Mouse (Mus musculus): ENCODE measurements around the gene Nol9. TPM values are rescaled to one million over a fixed set of nuclear protein-coding genes. Genes with fewer than 3 reads are reported as not detected.

The Nol9 gene
- polyA plus RNA-seq, 1 experiment from 2014 or later, result 34.4 TPM

- Histone ChIP-seq H3K4me2 (replicated peaks) (peak overlapping the region; percentile 90), H3K4me1 (peaks cover 24% of the 10 kb centered on the region), H3K4me3 (peak overlapping the region; percentile 83), H3K27ac (peak overlapping the region; percentile 58), H3K9ac (peak overlapping the region; percentile 89), H3K36me3 (peaks cover 11% of the 10 kb centered on the region; the same call in 1 of the 2 replicates), H3K27me3 (no peaks in the 10 kb centered on the region), H3K9me3 (0 out of 2 replicates have a peak, but pooled peaks cover 4% of the 10 kb centered on the region)
- WGBS, result 0% methylated on average over 54 of the region's 92 CpGs
- ATAC-seq (ENCODE audit: low FRiP score, low read depth), result peak; percentile 88
Observed at GRCm38 (mm10) chr4:152086505-152087210, 47.5 kb downstream of the Nol9 start.

GRCm38 (mm10) chr4:152087211-152088081 is 48.3 kb downstream of the Nol9 start:
- Histone ChIP-seq H3K9me3 (0 out of 2 replicates have a peak, but pooled peaks cover 4% of the 10 kb centered on the region), H3K4me1 (peaks cover 28% of the 10 kb centered on the region), H3K4me2 (replicated peaks) (peak overlapping the region; percentile 90), H3K36me3 (peaks cover 11% of the 10 kb centered on the region; the same call in 1 of the 2 replicates), H3K27me3 (no peaks in the 10 kb centered on the region), H3K4me3 (peak overlapping the region; percentile 83), H3K27ac (peak overlapping the region; percentile 58), H3K9ac (peak overlapping the region; percentile 89)
- ATAC-seq (ENCODE audit: low FRiP score, low read depth), result no peak
- WGBS, result 5% methylated on average over 12 of the region's 12 CpGs

DNA sequence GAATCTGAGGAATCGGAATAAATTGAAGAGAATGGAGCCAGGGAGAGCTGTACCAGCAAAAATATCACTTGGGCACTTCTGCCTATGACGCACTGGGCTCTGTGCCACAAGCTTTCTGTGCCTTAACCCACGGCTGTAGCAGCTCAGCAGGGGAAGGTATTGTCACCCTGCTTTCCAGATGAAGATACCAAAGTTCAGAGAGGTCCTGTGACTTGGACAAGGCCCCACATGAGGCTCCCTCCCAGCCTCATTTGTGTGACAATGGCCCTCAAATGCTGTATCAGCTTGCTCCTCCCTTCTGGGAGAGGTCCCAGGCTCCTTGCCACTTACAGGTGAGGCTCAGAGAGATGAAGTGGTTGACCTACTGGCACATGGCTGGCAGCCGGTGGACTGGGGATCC is 49.0 kb downstream of the Nol9 start:
- peaks cover 35% of the 10 kb centered on the region for H3K4me1 ChIP-seq
- H3K4me2 ChIP-seq (replicated peaks), result peak overlapping the region; percentile 90
- H3K9me3 ChIP-seq, result 0 out of 2 replicates have a peak, but pooled peaks cover 4% of the 10 kb centered on the region
- no peak for ATAC-seq (ENCODE audit: low FRiP score, low read depth)
- no peaks in the 10 kb centered on the region for H3K27me3 ChIP-seq
- H3K36me3 ChIP-seq, result peaks cover 11% of the 10 kb centered on the region; the same call in 1 of the 2 replicates
- WGBS, result 44% methylated on average over 4 of the region's 4 CpGs
- peak overlapping the region; percentile 83; the same call in 1 of the 2 replicates for H3K4me3 ChIP-seq
- H3K9ac ChIP-seq, result peak overlapping the region; percentile 55
- no peak overlapping the region for H3K27ac ChIP-seq

DNA sequence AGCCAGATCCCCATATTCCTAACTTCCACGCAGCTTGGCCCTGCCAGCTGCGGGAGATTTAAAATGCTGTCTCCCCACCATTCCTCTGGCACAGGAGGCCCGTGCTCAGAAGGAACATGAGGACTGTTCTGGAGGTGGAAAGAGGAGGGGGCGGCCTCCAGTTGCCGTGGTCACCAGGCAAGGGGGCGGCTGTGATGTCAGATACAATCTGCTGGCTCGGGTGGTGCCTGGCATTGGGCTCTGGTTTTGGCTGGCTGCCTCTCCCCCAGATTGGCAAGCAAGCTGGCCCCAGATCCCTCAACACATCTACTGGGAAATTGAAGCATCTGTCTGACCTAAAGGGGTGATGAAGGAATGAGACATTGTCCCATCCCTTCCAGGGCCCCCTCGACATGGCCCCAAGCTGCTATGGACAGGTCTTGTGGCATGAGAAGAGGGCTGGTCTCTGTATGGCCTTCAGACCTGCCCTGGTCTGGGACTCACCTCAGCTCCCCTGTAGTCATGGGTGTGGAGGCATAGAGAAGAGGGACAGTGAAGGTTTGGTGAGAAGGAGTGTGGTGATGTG is 49.5 kb downstream of the Nol9 start:
- no peak overlapping the region for H3K27ac ChIP-seq
- no peak for ATAC-seq (ENCODE audit: low FRiP score, low read depth)
- 0 out of 2 replicates have a peak overlapping the region, but pooled peaks have one; percentile 83 for H3K4me3 ChIP-seq
- peaks cover 35% of the 10 kb centered on the region for H3K4me1 ChIP-seq
- peak overlapping the region; percentile 55 for H3K9ac ChIP-seq
- H3K36me3 ChIP-seq, result peaks cover 11% of the 10 kb centered on the region; the same call in 1 of the 2 replicates
- H3K27me3 ChIP-seq, result no peaks in the 10 kb centered on the region
- H3K4me2 ChIP-seq (replicated peaks), result peak overlapping the region; percentile 90
- H3K9me3 ChIP-seq, result 0 out of 2 replicates have a peak, but pooled peaks cover 4% of the 10 kb centered on the region
- 49% methylated on average over 8 of the region's 8 CpGs for WGBS

DNA sequence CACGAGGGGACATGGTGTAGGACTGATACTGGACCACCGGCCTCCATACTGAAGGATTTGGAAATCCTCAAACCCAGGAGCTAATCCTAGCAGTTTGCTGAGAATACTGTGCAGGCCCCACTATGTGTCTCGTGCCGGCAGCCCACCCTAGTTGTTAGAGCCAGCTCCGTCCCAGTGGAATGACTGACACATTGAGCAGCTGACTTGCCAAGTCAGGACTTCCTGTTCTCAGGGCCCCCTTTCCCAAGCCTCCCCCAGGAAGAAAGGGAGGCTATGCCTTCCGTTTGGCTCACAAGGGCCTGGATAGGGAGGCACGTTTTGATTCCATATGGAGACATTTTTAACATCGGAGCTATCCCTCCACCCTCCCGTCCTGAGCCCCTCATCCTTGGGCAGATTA is 51.1 kb downstream of the Nol9 start:
- 85% methylated on average over 9 of the region's 9 CpGs for whole genome bisulfite sequencing
- Histone ChIP-seq H3K27me3 (no peaks in the 10 kb centered on the region), H3K4me2 (replicated peaks) (no peak overlapping the region), H3K36me3 (peaks cover 11% of the 10 kb centered on the region; the same call in 1 of the 2 replicates), H3K27ac (no peak overlapping the region), H3K4me3 (no peak overlapping the region), H3K9ac (no peak overlapping the region), H3K9me3 (0 out of 2 replicates have a peak, but pooled peaks cover 4% of the 10 kb centered on the region), H3K4me1 (peaks cover 35% of the 10 kb centered on the region)
- no peak for ATAC-seq (ENCODE audit: low FRiP score, low read depth)

- no peak overlapping the region for H3K4me3 ChIP-seq
- 75% methylated on average over 8 of the region's 8 CpGs for WGBS
- ATAC-seq (ENCODE audit: low FRiP score, low read depth), result 0 out of 2 replicates have a peak, but pooled peaks have one; percentile 18
Observed at GRCm38 (mm10) chr4:152092751-152093293, 53.7 kb downstream of the Nol9 start.

DNA sequence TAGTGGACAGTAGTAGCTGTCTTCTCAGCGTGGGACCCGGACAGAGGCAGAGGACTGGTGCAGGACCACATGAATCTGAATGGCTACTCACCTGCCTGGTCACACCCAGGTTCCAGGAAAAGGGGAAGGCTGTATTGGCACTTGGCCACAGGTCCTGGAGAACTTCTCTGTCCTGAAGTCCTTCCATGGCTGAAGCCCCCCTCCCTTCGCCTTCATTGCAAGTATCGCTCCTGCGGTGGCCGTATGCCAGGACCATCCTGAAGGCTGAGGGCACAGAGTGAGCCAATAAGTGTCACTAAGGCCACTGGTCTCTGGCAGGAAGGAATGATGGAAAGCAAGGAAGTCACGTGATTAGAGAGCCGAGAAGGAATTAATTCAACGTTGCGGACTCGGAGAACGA is 55.1 kb downstream of the Nol9 start:
- Histone ChIP-seq H3K27me3 (no peaks in the 10 kb centered on the region), H3K4me1 (peaks cover 42% of the 10 kb centered on the region), H3K27ac (no peak overlapping the region), H3K9me3 (no peaks in the 10 kb centered on the region), H3K4me2 (replicated peaks) (no peak overlapping the region), H3K9ac (no peak overlapping the region), H3K4me3 (no peak overlapping the region), H3K36me3 (peaks cover 6% of the 10 kb centered on the region; the same call in 1 of the 2 replicates)
- WGBS, result 93% methylated on average over 12 of the region's 12 CpGs
- no peak for ATAC-seq (ENCODE audit: low FRiP score, low read depth)

More at GRCm38 (mm10) chr4:152092751-152093293, 53.7 kb downstream of the Nol9 start:
- Histone ChIP-seq H3K36me3 (peaks cover 11% of the 10 kb centered on the region; the same call in 1 of the 2 replicates), H3K4me1 (peaks cover 48% of the 10 kb centered on the region), H3K4me2 (replicated peaks) (no peak overlapping the region), H3K27ac (no peak overlapping the region), H3K9ac (peak overlapping the region; percentile 31), H3K27me3 (no peaks in the 10 kb centered on the region), H3K9me3 (no peaks in the 10 kb centered on the region)

- H3K27ac ChIP-seq, result no peak overlapping the region
- H3K9ac ChIP-seq, result 0 out of 2 replicates have a peak overlapping the region, but pooled peaks have one; percentile 2
- no peak overlapping the region for H3K4me2 ChIP-seq (replicated peaks)
- H3K9me3 ChIP-seq, result no peaks in the 10 kb centered on the region
- H3K4me1 ChIP-seq, result peaks cover 42% of the 10 kb centered on the region
- no peak overlapping the region; the same call in 1 of the 2 replicates for H3K4me3 ChIP-seq
- H3K27me3 ChIP-seq, result no peaks in the 10 kb centered on the region
- 31% methylated on average over 26 of the region's 27 CpGs for WGBS
- no peaks in the 10 kb centered on the region; the same call in 1 of the 2 replicates for H3K36me3 ChIP-seq
- ATAC-seq (ENCODE audit: low FRiP score, low read depth), result no peak
Observed at GRCm38 (mm10) chr4:152095937-152096910, 57.1 kb downstream of the Nol9 start.

DNA sequence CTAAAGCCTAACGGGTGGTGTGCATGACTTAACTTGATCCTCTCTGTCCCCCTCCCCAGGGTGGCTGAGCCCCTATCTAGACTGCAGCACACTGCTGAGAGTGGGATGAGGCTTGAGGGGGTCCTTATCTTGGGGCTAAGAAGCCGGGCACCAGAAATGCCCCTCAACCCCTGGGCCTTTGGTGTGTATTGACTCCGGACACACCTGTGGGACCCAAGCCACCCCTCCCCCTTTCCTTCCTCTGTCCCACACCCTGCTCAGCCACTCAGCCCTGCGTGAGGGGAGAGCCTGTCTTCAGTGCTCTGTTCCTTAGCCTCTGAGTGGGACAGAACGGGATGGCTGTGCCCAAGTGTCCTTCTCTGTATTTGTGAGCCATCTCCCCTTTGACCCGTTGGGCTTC is 57.8 kb downstream of the Nol9 start:
- H3K9ac ChIP-seq, result 0 out of 2 replicates have a peak overlapping the region, but pooled peaks have one; percentile 2

GRCm38 (mm10) chr4:152097911-152098799 is 59.0 kb downstream of the Nol9 start:
- no peak overlapping the region; the same call in 1 of the 2 replicates for H3K9ac ChIP-seq
- peak overlapping the region; percentile 27; the same call in 1 of the 2 replicates for H3K4me2 ChIP-seq (replicated peaks)
- no peaks in the 10 kb centered on the region for H3K9me3 ChIP-seq
- H3K4me3 ChIP-seq, result no peak overlapping the region
- 16% methylated on average over 11 of the region's 11 CpGs for WGBS
- no peak for ATAC-seq (ENCODE audit: low FRiP score, low read depth)
- H3K4me1 ChIP-seq, result peaks cover 28% of the 10 kb centered on the region
- no peaks in the 10 kb centered on the region for H3K27me3 ChIP-seq
- no peak overlapping the region for H3K27ac ChIP-seq
- peaks cover 15% of the 10 kb centered on the region for H3K36me3 ChIP-seq

More for the DNA sequence above, 57.8 kb downstream of the Nol9 start:
- Histone ChIP-seq H3K36me3 (peaks cover 3% of the 10 kb centered on the region), H3K4me2 (replicated peaks) (peak overlapping the region; percentile 14; the same call in 1 of the 2 replicates), H3K9me3 (no peaks in the 10 kb centered on the region), H3K4me1 (peaks cover 39% of the 10 kb centered on the region), H3K27ac (no peak overlapping the region), H3K4me3 (peak overlapping the region; percentile 24; the same call in 1 of the 2 replicates), H3K27me3 (no peaks in the 10 kb centered on the region)
- no peak for ATAC-seq (ENCODE audit: low FRiP score, low read depth)
- 47% methylated on average over 6 of the region's 6 CpGs for WGBS
